Mouse (Mus musculus): ENCODE data around the gene Ranbp2.

The Ranbp2 gene

DNA sequence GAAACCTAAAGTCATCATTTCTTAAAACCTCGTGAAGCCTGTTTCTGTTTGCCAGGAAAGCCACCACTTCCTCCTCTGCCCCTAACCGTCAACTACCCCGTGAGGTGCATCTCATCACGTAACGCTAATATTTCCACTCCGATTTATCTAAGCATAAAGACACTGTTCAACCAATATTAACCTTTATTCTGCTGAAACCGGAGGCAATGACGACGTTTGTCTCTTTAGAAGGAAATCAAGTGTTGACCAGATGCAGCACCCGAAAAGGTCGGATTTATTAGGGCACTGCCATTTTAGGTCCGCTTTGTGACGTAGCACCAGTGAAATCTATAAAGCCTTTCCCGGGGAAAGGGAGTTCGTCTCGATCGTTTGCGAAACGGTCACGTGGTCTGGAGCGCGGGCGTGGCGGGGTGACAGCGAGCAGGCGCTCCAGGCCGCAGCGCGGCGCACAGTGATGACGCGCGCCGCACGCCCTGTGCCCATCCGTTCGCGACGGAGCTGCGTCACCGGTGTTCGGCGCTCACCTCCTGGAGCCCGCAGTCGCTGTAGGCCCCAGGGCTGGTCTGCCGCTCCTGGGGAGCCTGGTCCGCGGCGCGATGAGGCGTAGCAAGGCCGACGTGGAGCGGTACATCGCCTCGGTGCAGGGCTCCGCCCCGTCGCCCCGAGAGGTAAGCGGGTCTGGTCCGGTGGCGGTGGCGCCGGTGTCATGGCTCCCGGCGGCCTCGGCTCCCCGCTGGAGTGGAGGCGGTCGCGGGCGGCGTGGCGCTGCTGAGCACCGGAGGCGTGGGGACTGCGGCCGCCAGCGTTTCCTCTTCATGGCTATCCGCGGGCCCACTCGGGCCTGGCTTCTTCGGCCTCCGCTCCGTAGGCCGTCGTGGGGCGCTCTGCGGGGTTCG is at the start of gene Ranbp2:
TSS of gene Ranbp2 (plus strand) at position 537 of the 896 bp plus-strand sequence.
- DNase-seq (ENCODE audit: low spot score) = peak; percentile 94

- DNase-seq (ENCODE audit: low spot score) = no peak
These were observed 47.8 kb upstream of the Ranbp2 start for GRCm38 (mm10) chr10:58398941-58399340.

DNA sequence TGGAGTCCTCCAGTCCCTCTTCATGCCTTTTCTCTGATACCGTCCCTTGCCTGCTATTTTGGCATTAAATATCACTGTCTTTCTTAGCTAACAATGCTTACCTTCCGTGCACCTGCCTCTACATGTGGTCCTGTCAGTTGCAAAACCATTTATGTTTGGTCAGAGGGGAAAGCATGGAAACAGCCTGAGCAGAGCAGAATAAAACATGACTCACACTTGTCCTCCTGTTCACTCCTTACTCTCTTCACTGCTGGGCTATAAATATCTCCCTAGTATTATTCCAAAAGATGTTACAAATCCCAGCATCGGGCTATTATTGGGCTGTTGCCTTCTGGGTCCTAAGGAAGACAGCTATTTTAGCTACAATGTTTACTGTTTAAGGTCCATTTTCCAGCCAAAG is 44.9 kb upstream of the Ranbp2 start:
- peak; percentile 45 for DNase-seq (ENCODE audit: low spot score)

GRCm38 (mm10) chr10:58404639-58405038 is 42.1 kb upstream of the Ranbp2 start:
- DNase-seq (ENCODE audit: low spot score) = no peak

DNA sequence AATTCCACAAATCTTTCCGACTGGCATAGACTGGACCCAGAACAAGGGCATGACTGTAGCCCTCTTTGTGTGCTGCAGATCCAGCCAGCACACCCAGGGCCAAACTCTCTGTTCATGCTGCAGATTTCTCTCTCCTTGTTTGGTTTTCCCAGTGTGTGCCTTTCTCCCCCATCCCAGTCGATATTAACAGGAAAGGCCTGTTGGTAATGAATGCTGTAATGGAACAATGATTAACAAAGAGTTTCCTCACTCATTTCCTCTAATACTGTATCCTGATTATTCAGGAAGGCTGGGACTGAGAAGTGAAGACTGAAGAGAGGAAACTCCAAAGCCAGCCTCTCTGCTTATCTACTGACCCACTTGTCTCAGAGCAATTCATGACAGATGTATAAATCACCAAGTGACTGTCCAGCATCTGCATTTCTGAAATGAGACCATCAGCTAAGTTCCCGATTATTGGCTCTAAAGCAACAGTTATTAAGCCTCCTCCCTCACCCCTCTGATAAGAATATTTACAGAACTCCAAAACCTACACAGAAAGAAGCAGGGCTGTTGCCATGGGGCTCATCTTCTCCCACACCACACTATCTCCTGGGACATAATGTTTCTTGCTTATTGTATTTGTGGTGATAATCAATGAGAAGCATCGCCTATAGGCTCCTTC is 41.3 kb upstream of the Ranbp2 start:
- no peak for DNase-seq (ENCODE audit: low spot score)

GRCm38 (mm10) chr10:58405949-58406305 is 40.8 kb upstream of the Ranbp2 start:
- no peak for DNase-seq (ENCODE audit: low spot score)

DNA sequence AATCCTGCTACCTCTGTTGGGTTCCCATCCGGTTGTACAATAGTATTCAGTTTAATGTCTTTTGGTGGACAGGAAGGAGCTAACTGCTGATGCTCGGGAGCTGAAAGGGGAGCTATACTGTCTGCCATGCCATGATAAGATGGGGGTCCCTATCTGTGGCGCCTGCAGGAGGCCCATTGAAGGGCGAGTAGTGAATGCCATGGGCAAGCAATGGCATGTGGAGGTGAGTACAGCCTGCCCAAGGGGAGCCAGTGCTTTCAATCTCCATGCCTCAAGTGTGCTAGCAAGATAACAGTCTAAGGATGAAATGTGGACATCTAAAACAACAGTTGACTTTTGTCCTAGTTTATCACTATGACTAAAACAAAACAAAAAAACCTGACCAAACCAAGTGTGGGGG is 34.4 kb upstream of the Ranbp2 start:
- DNase-seq (ENCODE audit: low spot score) = no peak

GRCm38 (mm10) chr10:58412852-58413251 is 33.9 kb upstream of the Ranbp2 start:
- no peak for DNase-seq (ENCODE audit: low spot score)

GRCm38 (mm10) chr10:58416702-58417101 is 30.0 kb upstream of the Ranbp2 start:
- no peak for DNase-seq (ENCODE audit: low spot score)

DNA sequence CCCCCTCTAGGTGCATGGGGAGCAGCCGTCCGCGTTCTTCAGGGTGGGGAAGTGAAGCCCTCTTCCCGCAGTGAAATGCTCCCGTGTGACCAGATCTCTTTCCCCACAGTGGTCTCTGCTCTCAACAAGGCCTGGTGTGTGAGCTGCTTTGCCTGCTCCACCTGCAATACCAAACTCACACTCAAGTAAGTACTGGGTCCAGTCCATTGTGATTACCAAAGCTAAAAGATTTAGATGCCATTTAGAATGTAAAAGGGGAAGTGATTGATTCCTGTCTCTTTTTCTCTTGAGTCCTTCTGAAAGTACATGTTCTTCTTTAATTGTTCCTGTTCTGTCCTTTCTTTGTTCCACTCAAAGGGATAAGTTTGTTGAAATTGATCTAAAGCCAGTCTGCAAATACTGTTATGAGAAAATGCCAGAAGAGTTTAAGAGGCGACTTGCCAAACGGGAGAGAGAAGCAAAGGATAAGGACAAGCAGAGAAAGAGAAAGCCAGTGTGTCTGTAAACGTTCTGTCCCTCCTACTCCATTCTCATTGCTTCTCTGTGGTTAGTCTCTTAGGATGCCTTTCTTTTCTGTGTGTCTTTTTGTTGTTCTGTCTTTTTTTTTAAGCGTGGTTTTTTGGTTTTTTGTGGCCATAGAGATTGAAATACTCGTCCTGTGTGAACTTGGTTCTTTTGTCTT is 28.3 kb upstream of the Ranbp2 start:
- no peak for DNase-seq (ENCODE audit: low spot score)

DNA sequence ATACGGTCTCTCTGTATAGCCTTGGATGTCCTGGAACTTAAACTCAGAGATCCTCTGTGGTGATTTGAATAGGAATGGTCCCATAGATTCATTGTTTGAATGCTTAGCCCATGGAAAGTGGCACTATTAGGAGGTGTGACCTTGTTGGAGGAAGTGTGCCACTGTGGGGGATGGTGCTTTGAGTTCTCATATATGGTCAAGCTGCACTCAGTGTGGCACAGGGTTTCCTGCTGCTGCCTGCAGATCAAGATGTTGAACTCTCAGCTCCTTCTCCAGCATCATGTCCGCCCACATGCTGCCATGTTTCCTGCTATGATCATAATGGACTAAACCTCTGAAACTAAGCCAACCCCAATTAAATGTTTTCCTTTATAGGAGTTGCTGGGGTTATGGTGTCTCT is 18.8 kb upstream of the Ranbp2 start:
- DNase-seq (ENCODE audit: low spot score) = no peak

DNA sequence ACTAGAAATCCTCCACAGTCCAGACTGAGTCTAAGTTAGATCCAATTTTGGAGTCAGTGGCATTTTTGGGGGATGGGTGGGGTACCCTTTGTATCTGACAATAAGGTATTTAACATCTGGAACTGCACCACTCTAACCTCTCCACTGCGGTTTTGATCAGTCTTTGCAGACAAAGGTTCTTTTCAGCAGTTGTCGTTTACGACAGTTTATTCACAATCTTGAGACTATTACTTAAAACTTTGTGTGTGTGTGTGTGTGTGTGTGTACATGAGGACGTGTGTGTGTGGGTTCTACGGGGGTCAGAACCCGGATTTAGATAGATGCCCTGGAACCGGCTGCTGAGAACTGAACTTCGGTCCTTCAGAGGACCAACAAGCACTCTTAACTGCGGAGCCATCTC is 870 bp upstream of the Ranbp2 start:
- peak; percentile 11 for DNase-seq (ENCODE audit: low spot score)

DNA sequence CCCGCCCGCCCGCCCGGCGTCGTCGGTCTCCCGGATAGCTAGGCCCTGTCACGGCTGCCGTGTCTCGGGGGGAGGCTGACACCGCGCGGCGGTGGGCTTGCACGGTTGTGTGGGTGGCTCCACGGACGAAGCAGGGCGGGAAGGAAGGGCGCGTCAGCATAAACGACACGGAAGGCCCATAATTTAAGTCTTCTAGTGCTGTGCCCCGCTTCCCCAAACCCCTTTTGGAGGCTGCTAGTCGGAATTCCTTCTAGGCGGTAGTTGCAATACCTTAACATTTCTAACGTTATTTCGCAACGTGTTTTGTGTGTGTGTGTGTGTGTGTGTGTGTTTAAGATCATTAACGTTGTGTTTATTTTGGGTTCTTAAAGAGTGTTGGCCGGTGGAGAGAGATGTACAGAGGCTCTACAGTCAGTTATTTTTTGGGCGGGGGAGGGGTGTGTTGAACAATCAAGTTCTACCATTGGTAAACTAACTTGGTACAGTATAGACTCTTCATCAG is 611 bp downstream of the Ranbp2 start:
- no peak for DNase-seq (ENCODE audit: low spot score)

DNA sequence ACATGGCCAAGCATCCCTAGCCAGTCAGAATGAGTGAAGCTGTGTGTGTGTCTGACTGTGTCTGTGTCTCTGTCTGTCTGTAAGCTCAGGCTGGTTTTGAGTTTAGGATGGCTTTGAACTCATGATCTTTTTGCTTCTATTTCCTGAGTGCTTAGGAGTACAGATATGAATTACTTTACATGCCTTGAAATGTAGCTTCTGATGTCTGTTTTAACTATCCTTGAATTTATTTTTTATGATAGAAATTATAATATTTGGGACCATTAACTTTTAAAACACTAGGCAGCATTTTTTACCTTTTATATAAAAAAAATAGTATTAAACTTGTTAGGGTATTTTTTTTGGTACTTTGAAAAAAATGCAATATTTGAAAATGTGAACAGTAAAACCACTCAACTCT is 4.9 kb downstream of the Ranbp2 start:
- DNase-seq (ENCODE audit: low spot score) = no peak

GRCm38 (mm10) chr10:58452185-58452584 is 5.5 kb downstream of the Ranbp2 start:
- DNase-seq (ENCODE audit: low spot score) = no peak

DNA sequence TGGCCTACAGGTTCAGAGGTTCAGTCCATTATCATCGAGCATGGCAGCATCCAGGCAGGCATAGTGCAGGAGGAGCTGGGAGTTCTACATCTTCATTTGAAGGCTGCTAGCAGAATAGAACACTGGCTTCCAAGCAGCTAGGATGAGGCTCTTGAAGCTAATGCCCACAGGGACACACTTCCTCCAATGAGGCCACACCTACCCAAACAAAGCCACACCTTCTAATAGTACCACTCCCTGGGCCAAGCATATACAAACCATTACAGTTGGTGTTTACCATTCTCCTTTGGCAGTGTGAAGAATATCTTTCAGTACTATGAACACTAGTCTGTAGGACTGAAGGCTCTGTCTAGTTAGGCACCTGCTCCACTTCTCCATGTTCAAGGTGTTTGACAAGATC is 13.2 kb downstream of the Ranbp2 start:
- DNase-seq (ENCODE audit: low spot score) = no peak

DNA sequence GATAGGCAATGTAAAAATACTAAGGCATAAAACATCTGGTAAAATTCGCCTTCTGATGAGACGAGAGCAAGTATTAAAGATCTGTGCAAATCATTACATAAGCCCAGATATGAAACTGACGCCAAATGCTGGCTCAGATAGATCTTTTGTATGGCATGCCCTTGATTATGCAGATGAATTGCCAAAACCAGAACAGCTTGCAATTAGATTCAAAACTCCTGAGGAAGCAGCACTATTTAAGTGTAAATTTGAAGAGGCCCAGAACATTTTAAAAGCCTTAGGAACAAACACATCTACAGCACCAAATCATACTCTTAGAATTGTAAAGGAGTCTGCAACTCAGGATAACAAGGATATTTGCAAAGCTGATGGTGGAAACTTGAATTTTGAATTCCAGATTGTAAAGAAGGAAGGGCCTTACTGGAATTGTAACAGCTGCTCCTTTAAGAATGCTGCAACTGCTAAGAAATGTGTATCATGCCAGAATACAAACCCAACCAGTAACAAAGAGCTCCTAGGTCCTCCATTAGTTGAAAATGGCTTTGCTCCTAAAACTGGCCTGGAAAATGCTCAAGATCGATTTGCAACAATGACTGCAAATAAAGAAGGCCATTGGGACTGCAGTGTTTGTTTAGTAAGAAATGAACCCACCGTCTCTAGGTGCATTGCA is 30.5 kb downstream of the Ranbp2 start:
- peak; percentile 37 for DNase-seq (ENCODE audit: low spot score)

DNA sequence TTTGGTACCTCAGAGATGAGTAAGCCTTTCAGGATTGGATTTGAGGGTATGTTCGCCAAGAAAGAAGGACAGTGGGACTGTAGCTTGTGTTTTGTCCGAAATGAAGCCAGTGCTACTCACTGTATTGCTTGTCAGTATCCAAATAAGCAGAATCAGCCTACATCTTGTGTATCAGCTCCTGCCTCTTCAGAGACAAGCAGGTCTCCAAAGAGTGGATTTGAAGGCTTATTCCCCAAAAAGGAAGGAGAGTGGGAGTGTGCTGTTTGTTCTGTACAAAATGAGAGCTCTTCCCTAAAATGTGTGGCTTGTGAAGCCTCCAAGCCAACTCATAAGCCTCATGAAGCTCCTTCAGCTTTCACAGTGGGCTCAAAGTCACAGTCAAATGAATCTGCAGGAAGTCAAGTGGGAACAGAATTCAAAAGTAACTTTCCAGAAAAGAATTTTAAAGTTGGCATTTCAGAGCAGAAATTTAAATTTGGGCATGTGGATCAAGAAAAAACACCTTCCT is 31.4 kb downstream of the Ranbp2 start:
- no peak for DNase-seq (ENCODE audit: low spot score)

DNA sequence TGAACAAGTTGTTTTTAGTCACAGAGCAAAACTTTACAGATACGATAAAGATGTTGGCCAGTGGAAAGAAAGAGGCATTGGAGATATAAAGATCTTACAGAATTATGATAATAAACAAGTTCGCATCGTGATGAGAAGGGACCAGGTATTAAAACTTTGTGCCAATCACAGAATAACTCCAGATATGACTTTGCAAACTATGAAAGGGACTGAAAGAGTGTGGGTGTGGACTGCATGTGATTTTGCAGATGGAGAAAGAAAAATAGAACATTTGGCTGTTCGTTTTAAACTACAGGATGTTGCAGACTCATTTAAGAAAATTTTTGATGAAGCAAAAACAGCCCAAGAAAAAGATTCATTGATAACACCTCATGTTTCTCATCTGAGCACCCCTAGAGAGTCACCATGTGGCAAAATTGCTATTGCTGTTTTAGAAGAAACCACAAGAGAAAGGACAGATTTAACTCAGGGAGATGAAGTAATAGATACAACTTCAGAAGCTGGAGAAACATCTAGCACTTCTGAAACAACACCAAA is 33.3 kb downstream of the Ranbp2 start:
- DNase-seq (ENCODE audit: low spot score) = no peak

DNA sequence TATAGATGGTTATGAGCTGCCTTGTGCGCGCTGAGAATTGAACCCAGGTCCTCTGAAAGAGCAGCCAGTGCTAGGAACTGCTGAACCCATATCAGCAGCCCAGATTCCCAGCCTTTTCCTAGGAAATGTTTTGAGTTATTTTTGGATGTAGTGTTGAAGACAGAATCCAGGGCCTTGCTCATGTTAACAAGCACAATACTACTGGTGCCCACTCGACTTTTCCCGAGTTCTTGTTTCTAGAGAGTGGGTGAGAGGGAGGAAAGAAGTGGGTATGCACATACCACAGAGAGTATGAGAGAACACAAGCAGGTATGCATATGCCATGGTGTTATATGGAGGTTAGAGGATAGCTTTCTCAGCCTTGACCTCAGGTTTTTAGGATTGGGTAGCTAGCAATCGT is 44.3 kb downstream of the Ranbp2 start:
- DNase-seq (ENCODE audit: low spot score) = no peak

DNA sequence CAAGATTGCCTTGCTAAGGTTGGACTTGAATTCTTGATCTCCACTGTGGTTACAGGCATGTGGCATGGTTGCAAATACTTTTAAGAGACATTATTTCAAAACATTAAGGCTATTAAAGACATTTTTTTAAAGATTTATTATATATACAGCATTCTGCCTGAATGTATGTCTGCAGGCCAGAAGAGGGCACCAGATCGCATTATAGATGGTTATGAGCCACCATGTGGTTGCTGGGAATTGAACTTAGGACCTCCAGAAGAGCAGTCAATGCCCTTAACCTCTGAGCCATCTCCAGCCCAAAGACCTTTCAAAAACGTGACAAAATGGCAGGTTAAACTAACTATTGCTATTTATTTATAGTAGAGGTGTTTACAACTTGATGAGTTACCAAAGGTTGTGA is 48.9 kb downstream of the Ranbp2 start:
- no peak for DNase-seq (ENCODE audit: low spot score)

- no peak for DNase-seq (ENCODE audit: low spot score)
These were observed 50.0 kb downstream of the Ranbp2 start for GRCm38 (mm10) chr10:58496732-58497131.
